Mouse (Mus musculus) liver, embryonic 18 days (tissue): ENCODE data around the gene Tdp1. TPM values are rescaled to one million over a fixed set of nuclear protein-coding genes. Genes with fewer than 3 reads are reported as not detected.

Source experiments
- polyA plus RNA-seq: library from polyadenylated mRNA; depleted of rRNA; stranded (reverse); fragments of >200 nt; gene quantifications from 2 replicates; pipeline ENCODE4 v1.2.3, GENCODE M21; 2012; rRNA removed

Gene Tdp1
- polyA plus RNA-seq = 12.1 and 12.4 TPM in 2 replicates

DNA sequence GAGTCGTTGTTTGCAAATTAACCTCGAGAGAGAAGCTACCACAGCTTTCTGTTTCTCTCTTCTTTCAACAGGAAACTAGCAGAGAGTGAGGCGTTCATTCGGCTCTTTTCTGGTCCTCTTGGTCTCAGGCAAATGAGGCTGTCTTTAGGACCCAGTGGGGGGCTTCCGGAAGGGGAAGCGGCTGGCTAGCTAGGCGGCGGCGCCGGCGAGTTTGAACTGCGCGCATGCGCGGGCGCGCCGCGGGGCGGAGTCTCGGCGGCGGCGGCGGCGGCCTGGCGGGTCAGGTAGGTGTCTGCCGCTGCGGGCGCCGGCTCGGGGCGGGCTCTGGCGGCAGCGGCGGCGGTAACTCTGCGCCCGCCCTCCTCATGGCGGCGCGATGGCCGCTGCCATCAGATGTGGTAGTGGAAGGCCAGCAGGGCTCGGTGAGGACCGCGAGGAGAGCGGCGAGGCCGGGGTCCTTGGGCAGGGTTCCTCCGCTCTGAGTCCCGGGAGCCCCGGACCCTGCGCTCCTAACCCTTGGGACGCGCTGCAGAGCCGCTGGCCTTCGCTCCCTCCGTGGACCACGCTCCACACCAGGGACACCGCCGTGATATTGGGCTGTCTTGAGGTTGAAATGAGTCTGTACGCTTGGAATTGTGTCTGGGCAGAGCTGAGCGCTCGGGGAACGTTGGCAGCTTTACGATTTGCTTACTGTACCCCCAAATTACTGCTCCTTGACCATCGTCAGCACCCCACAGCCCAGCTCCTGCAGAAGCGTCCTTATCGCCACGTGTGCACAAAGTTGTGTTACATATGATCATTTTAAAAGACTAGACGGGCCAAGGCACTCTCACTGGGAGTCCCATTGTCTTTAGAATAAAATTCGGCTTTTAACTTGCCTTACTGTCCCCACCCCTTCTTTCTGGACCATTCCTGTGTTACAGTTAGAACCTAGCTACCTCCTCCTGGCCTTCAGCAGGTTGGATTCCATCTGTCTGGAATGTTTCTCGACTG is at the start of gene Tdp1, which contains the start of gene Efcab11:
Gene Tdp1 (plus strand): TSS at position 249 of the 993 bp plus-strand sequence.
Gene Efcab11 (minus strand): TSS at position 171 of the 993 bp plus-strand sequence.

DNA sequence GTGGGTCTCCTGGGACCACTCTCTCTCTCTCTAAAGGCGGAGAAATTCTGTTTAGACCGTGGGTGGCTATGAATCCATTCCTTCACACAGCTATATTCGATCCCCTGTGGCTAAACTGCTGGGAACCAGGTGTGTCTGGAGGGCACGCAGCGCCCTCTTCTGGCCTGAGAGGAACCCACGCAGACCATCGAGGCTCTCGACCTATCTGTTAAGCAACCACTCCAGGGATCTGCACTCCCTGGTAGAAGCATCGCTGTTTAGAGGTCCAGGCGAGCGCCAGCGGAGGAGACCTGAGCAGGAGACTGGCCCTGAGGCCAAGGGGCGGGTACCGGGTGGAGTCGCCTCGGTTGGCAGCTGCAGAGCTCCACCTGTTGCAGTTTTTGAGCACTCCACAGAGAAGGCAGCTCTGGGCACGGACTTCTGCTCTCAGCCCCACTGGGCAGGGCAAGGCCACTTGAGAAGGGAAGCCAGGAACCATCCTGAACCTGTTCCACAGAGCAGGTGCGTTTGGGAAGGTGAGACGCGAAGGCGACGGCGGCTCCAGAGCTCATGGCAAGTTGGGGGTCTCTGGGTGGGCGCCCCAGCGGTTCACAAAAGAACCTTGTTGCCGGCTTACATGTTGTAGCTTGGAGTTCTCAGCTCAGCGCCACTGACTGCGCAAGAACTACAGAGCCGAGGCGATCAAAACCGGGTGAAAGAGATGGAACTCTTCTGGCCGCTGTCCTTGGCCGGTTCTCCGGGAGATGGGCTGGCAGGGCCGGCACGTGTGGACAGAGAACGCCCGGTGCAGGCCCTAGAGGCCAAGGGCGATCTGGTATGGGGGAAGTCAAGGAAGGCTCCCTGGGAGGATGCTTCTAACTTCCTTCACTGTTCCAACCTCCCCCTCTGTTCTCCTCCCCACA is 80.2 kb downstream of the Tdp1 start, which contains the start of gene Kcnk13:
Gene Kcnk13 (plus strand): TSS at position 199 of the 902 bp plus-strand sequence.

Other genes with a start within 250 kb of the Tdp1 start
- gene Efcab11, start 78 bp upstream of the Tdp1 start, polyA plus RNA-seq = 1.6 and 2.2 TPM in 2 replicates
- gene Kcnk13, start 80.0 kb downstream of the Tdp1 start, polyA plus RNA-seq = 0.41 and 0.46 TPM in 2 replicates
- 48.4 and 51.0 TPM in 2 replicates for gene Psmc1, start 225.6 kb downstream of the Tdp1 start, polyA plus RNA-seq